Mouse (Mus musculus): ENCODE data around the gene Slc22a21. TPM values are rescaled to one million over a fixed set of nuclear protein-coding genes. Genes with fewer than 3 reads are reported as not detected.

Slc22a21 gene
- polyA plus RNA-seq (2014; fragmentation: Nextera tagmentation; extraction: Ambion mirVana), result 5.7 and 5.8 TPM in 2 replicates

DNA sequence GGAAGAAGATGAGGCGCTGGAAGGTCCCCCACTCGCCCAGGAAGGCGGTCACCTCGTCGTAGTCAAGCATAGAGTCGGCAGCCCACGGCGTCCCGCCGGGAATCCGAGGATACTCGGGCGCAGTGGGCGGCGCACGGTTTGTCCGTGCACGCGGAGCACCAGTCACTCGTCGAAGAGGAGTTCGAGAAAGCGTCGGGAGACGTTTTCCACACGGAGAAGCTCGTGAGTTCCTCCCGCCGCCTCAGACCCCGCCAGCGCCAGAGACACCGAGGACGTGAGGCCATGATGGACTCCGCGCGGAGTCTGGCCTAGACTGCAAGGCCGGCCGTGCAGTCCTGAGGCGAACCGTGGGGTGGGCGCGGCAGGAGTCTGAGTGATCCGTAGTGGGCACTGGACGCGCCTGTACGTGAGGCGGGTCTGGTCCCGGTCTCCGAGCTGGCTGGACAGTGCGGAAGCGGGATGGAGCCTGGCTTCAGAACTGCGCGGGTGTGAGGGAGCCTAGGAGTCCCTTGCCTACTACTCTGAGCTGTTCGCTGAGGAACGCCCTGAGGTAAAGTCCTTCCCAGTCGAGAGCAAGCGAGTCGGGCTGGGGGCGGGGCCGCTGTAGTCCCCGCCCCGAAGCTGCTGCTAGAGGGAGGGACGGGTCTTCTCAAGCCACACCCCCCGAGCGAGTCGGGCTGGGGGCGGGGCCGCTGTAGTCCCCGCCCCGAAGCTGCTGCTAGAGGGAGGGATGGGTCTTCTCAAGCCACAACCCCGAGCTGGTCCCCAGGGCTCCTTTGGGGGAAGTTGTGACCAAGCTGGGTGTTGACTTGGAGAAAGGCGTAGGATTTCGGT lies at the start of gene Slc22a21:
TSS of gene Slc22a21 (minus strand) at position 545 of the 834 bp plus-strand sequence.
- no peaks in the 10 kb centered on the region for H3K27me3 ChIP-seq (ENCODE audit: insufficient read depth, low read length)
- H3K4me3 ChIP-seq (ENCODE audit: low read depth, low read length), result peak within 1 kb of the TSS; percentile 58
- H3K4me1 ChIP-seq (ENCODE audit: insufficient read depth), result no peaks in the 10 kb centered on the region
- H3K27ac ChIP-seq (ENCODE audit: low read depth), result peak within 1 kb of the TSS; percentile 21; the same call in 1 of the 2 replicates
- 2% methylated on average over 73 of the region's 73 CpGs for WGBS
- H3K9ac ChIP-seq, result peak within 1 kb of the TSS; percentile 61
- peak; percentile 98 for ATAC-seq (ENCODE audit: insufficient read depth)
- peak within 1 kb of the TSS; percentile 92 for H3K4me2 ChIP-seq
- no peak for TF ChIP-seq CTCF (IDR thresholded peaks at IDR 0.05; ENCODE audit: low read depth)
- no peaks in the 10 kb centered on the region for H3K9me3 ChIP-seq (ENCODE audit: low read depth, low read length)
- peak; percentile 93 for DNase-seq
- no peaks in the 10 kb centered on the region for H3K36me3 ChIP-seq (ENCODE audit: insufficient read depth)

DNA sequence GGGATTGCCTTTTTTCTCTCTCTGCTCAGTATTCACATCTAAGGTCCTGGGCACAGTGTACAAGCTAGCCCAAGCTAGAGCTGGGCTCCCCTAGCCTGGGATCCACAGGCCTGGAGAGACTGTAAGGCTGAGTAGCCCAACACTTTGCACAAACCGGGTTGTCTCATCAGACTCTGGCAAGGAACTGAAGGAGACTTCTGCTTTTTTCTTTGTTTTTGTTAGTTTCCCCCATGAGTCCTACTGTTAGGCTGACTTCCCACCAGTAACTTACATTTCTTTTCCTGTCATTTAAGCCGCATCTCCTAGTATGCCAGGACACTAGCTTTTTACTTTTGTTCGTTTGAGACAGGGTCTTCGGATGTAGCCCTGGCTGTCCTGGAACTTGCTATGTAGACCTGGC lies 48.9 kb upstream of the Slc22a21 start:
- Histone ChIP-seq H3K4me1 (ENCODE audit: insufficient read depth) (0 out of 2 replicates have a peak, but pooled peaks cover 3% of the 10 kb centered on the region), H3K36me3 (ENCODE audit: insufficient read depth) (no peaks in the 10 kb centered on the region), H3K4me2 (peak overlapping the region; percentile 95), H3K9me3 (ENCODE audit: low read depth, low read length) (no peaks in the 10 kb centered on the region), H3K27me3 (ENCODE audit: insufficient read depth, low read length) (peaks cover 11% of the 10 kb centered on the region), H3K9ac (peak overlapping the region; percentile 63; the same call in 1 of the 2 replicates), H3K27ac (ENCODE audit: low read depth) (no peak overlapping the region), H3K4me3 (ENCODE audit: low read depth, low read length) (peak overlapping the region; percentile 44)
- ATAC-seq (ENCODE audit: insufficient read depth) (no peak), DNase-seq (no peak)
- WGBS, result 80% methylated on average over 4 of the region's 4 CpGs
- no peak for TF ChIP-seq CTCF (IDR thresholded peaks at IDR 0.05; ENCODE audit: low read depth)

DNA sequence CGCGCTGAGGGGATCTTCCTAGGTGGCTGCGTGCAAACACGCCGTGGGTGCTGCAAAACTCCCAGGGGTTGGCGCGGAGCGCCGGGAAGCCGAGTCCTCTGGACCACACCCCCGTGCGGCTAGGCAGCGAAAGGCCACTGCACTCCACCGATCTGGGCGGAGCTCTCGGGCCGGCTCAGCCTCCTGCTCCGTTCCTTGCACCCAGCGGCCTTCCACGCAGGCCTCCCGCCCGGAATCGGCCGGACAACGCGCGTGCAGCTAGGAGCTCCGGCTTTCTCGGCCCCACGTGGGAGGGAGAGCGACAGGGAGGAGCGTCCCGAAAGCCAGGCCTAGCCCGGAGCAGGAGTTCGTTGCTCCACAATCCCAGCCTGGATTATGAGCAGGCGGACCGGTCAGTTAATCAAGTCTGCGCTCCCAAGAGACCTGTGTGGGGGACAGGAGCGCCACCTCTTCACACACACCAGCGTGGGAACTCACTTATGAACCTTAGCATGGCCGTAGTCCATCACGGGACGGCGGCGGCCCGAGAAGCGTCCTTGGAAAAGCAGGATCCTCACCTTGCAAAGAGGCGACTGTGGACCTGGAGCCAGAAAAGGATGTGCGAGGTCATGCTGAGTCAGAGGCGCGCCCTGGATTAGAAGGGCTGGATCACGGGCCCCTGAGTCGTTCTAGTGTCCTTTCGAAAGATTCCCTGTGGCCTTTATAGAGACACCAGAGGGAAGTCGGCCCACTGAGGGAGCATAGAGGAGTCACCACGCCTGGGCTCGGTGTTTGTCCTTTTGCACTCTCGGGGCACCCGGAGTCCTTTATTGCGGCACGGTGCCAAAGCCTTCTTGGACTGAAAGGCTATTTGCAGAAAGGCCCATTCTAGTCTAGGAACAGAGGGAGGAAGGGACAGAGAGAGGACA lies 48.2 kb upstream of the Slc22a21 start, which contains the start of gene Slc22a4:
TSS of gene Slc22a4 (minus strand) at position 47 of the 908 bp plus-strand sequence.
- Histone ChIP-seq H3K4me1 (ENCODE audit: insufficient read depth) (0 out of 2 replicates have a peak, but pooled peaks cover 3% of the 10 kb centered on the region), H3K27ac (ENCODE audit: low read depth) (no peak within 1 kb of the TSS; the same call in 1 of the 2 replicates), H3K9me3 (ENCODE audit: low read depth, low read length) (no peaks in the 10 kb centered on the region), H3K4me2 (peak within 1 kb of the TSS; percentile 95), H3K9ac (peak within 1 kb of the TSS; percentile 63), H3K4me3 (ENCODE audit: low read depth, low read length) (peak within 1 kb of the TSS; percentile 44), H3K27me3 (ENCODE audit: insufficient read depth, low read length) (peaks cover 11% of the 10 kb centered on the region), H3K36me3 (ENCODE audit: insufficient read depth) (no peaks in the 10 kb centered on the region)
- peak; percentile 48 for TF ChIP-seq CTCF (IDR thresholded peaks at IDR 0.05; ENCODE audit: low read depth)
- WGBS, result 3% methylated on average over 60 of the region's 61 CpGs
- DNase-seq, result peak; percentile 85
- peak; percentile 91 for ATAC-seq (ENCODE audit: insufficient read depth)

DNA sequence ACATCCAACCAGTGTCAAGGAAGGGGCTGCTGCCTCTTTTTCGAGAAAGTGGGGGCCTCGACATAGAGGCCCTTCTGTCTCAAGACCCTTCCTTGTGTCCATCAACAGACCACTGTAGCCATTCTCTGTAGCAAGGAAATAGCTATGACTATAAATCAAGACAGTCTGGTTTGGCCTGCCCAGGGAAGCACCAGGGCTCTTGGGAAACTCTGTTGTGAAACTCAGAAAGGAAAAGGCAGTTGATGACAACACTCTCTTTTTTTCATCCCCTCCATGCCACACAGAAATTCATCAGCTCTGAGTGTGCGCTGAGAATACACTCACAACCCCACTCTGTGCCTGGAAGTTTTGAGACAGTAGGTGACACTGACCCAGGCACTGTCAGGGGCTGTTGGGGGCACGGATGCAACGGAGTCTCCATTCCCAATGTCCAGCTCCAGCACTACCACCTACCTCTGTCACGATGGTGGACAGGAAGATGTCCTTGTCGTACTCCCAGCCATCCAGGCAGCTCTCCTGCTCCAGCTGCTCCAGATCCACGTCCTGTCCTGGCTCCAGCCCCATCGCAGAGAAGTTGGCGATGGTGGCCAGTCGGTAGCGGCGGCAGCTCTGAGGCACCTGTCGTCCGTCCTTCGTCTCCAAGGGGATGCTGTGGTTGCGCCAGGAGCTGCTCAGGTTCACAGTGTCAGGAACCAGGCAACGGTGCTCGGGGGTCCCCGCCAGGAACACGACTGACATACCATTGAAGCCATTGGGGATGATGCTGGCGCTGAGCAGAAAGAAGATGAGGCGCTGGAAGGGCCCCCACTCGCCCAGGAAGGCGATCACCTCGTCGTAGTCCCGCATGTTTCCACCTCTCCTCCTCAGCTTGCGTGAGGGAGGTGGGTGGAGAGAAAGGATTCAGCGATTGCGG lies 47.3 kb upstream of the Slc22a21 start:
- no peaks in the 10 kb centered on the region for H3K9me3 ChIP-seq (ENCODE audit: low read depth, low read length)
- peak overlapping the region; percentile 44 for H3K4me3 ChIP-seq (ENCODE audit: low read depth, low read length)
- H3K9ac ChIP-seq, result peak overlapping the region; percentile 63
- peaks cover 11% of the 10 kb centered on the region for H3K27me3 ChIP-seq (ENCODE audit: insufficient read depth, low read length)
- H3K4me2 ChIP-seq, result peak overlapping the region; percentile 95
- 0 out of 2 replicates have a peak, but pooled peaks cover 3% of the 10 kb centered on the region for H3K4me1 ChIP-seq (ENCODE audit: insufficient read depth)
- H3K36me3 ChIP-seq (ENCODE audit: insufficient read depth), result no peaks in the 10 kb centered on the region
- no peak for TF ChIP-seq CTCF (IDR thresholded peaks at IDR 0.05; ENCODE audit: low read depth)
- no peak overlapping the region; the same call in 1 of the 2 replicates for H3K27ac ChIP-seq (ENCODE audit: low read depth)
- DNase-seq (no peak), ATAC-seq (ENCODE audit: insufficient read depth) (peak; percentile 47; the same call in 1 of the 2 replicates)
- 14% methylated on average over 31 of the region's 31 CpGs for WGBS

DNA sequence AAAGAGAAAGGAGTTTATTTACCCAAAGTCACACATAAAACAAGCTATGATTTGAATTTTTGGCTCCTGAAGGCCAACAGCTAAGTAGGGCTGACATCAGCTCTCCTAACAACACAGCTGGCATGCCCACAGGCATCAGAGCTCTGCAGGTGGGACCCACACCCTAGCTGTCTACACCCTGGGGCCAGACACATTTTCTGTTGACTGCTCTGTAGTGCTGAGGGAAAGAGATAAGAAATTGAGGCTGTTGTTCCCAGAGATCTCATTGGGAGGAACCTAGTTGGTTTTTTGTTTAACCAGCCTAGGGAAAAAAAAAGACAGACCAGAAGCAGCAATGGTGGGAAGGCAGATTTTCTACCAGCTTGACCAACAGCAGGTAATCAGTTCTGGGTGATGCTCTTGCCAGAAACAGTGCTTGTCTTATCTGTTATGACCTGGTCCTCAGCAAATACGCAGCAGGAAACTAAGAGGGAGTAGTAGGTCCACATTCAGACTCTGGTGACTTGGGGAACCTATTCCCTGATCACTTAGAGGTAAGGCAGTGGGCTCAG lies 46.4 kb upstream of the Slc22a21 start:
- ATAC-seq (ENCODE audit: insufficient read depth), result no peak
- no peaks in the 10 kb centered on the region for H3K36me3 ChIP-seq (ENCODE audit: insufficient read depth)
- WGBS, result 74% methylated on average over 1 of the region's 1 CpGs
- no peak for TF ChIP-seq CTCF (IDR thresholded peaks at IDR 0.05; ENCODE audit: low read depth)
- H3K9me3 ChIP-seq (ENCODE audit: low read depth, low read length), result no peaks in the 10 kb centered on the region
- H3K9ac ChIP-seq, result no peak overlapping the region; the same call in 1 of the 2 replicates
- peak overlapping the region; percentile 14; the same call in 1 of the 2 replicates for H3K4me3 ChIP-seq (ENCODE audit: low read depth, low read length)
- 0 out of 2 replicates have a peak, but pooled peaks cover 3% of the 10 kb centered on the region for H3K4me1 ChIP-seq (ENCODE audit: insufficient read depth)
- H3K4me2 ChIP-seq, result no peak overlapping the region
- peaks cover 11% of the 10 kb centered on the region for H3K27me3 ChIP-seq (ENCODE audit: insufficient read depth, low read length)
- no peak for DNase-seq
- no peak overlapping the region; the same call in 1 of the 2 replicates for H3K27ac ChIP-seq (ENCODE audit: low read depth)
